Mouse (Mus musculus): ENCODE measurements around the gene Spty2d1.

DNA sequence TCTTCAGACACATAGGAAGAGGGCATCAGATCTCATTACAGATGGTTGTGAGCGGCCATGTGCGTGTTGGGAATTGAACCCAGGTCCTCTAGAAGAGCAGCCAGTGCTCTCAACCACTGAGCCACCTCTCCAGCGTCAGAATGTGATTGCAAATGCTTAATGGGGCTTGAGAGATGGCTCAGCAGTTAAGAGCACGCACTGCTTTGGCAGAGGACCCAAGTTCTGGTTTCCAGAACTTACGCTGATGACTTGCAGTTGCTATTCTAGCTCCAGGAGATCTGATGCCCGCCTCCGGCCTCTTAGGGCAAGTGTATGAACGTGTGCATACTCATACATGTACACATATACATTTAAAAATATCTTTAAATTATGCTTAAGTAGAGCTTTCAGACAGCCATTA is 27.2 kb upstream of the Spty2d1 start:
- TF ChIP-seq CTCF (IDR thresholded peaks at IDR 0.05) (no peak), POLR2A (IDR thresholded peaks at IDR 0.05; ENCODE audit: insufficient read depth, low read depth, low read length) (no peak), EP300 (IDR thresholded peaks at IDR 0.05; ENCODE audit: insufficient read depth, low read depth, low read length) (no peak)

Measured in heart, adult 2 months (tissue).